Mouse (Mus musculus): ENCODE measurements at regions not wholly inside any gene's neighbourhood (a gene's known extent, or its start where the extent isn't known, plus 50 kb on each side); places are given as distances from the start of the nearest gene placed in this dataset.

GRCm38 (mm10) chr11:20985069-20985759, 105.9 kb upstream of the Peli1 start:
- DNase-seq (ENCODE audit: low spot score): no peak

GRCm38 (mm10) chr11:20985771-20986170, 105.3 kb upstream of the Peli1 start:
- DNase-seq (ENCODE audit: low spot score): no peak

GRCm38 (mm10) chr11:20987171-20987815, 103.8 kb upstream of the Peli1 start:
- no peak for DNase-seq (ENCODE audit: low spot score)

GRCm38 (mm10) chr11:20987841-20988251, 103.2 kb upstream of the Peli1 start:
- DNase-seq (ENCODE audit: low spot score): no peak

- DNase-seq (ENCODE audit: low spot score): no peak
These were observed 102.2 kb upstream of the Peli1 start for GRCm38 (mm10) chr11:20988871-20989270.

GRCm38 (mm10) chr11:20993580-20993979, 97.5 kb upstream of the Peli1 start:
- no peak for DNase-seq (ENCODE audit: low spot score)

- no peak for DNase-seq (ENCODE audit: low spot score)
These were observed 89.7 kb upstream of the Peli1 start for GRCm38 (mm10) chr11:21001400-21001799.

- no peak for DNase-seq (ENCODE audit: low spot score)
These were observed 83.9 kb upstream of the Peli1 start for GRCm38 (mm10) chr11:21007222-21007621.

GRCm38 (mm10) chr11:21009505-21009904, 81.6 kb upstream of the Peli1 start:
- no peak for DNase-seq (ENCODE audit: low spot score)

- no peak for DNase-seq (ENCODE audit: low spot score)
These were observed 80.2 kb upstream of the Peli1 start for GRCm38 (mm10) chr11:21010867-21011266.

- no peak for DNase-seq (ENCODE audit: low spot score)
These were observed 76.8 kb upstream of the Peli1 start for GRCm38 (mm10) chr11:21014250-21014649.

- DNase-seq (ENCODE audit: low spot score): no peak
These were observed 75.6 kb upstream of the Peli1 start for GRCm38 (mm10) chr11:21015536-21015935.

GRCm38 (mm10) chr11:21016133-21016746, 74.9 kb upstream of the Peli1 start:
- no peak for DNase-seq (ENCODE audit: low spot score)

- no peak for DNase-seq (ENCODE audit: low spot score)
These were observed 74.2 kb upstream of the Peli1 start for GRCm38 (mm10) chr11:21016791-21017329.

GRCm38 (mm10) chr11:21019829-21020228, 71.3 kb upstream of the Peli1 start:
- DNase-seq (ENCODE audit: low spot score): no peak

- no peak for DNase-seq (ENCODE audit: low spot score)
These were observed 67.0 kb upstream of the Peli1 start for GRCm38 (mm10) chr11:21024111-21024510.

GRCm38 (mm10) chr11:21024521-21024920, 66.6 kb upstream of the Peli1 start:
- no peak for DNase-seq (ENCODE audit: low spot score)

- DNase-seq (ENCODE audit: low spot score): no peak
These were observed 63.8 kb upstream of the Peli1 start for GRCm38 (mm10) chr11:21027299-21027698.

- DNase-seq (ENCODE audit: low spot score): no peak
These were observed 60.7 kb upstream of the Peli1 start for GRCm38 (mm10) chr11:21030362-21030761.

- no peak for DNase-seq (ENCODE audit: low spot score)
These were observed 59.3 kb upstream of the Peli1 start for GRCm38 (mm10) chr11:21031816-21032215.

GRCm38 (mm10) chr11:21033234-21033822, 57.8 kb upstream of the Peli1 start:
- no peak for DNase-seq (ENCODE audit: low spot score)

- peak; percentile 51 for DNase-seq (ENCODE audit: low spot score)
These were observed 57.2 kb upstream of the Peli1 start for GRCm38 (mm10) chr11:21033823-21034401.
